Mouse (Mus musculus) stomach, postnatal 0 days (tissue): ENCODE measurements around the gene Etfbkmt.

Source experiments
- CTCF ChIP-seq: IDR thresholded peaks from 2 replicates; pipeline ENCODE4 v1.5.1; 2016; ENCODE audit warnings: antibody characterized with exemption, low read depth, mild to moderate bottlenecking, moderate library complexity
- EP300 ChIP-seq: optimal IDR thresholded peaks from 2 replicates; pipeline ENCODE3; 2016; ENCODE audit warnings: antibody characterized with exemption

- TF ChIP-seq CTCF, result no peak
- no peak for TF ChIP-seq EP300
Observed at GRCm38 (mm10) chr6:149135631-149136030, 4.0 kb upstream of the Etfbkmt start.
